7 mouse cellular contexts compared by ENCODE assay signal in genomic region chr15:98532281-98532680, GRCm38 (mm10). TPM values are rescaled to one million over a fixed set of nuclear protein-coding genes. Genes with fewer than 3 reads are reported as not detected.
DNase-seq lines count a peak whose midpoint lies in the region; ATAC-seq and TF ChIP-seq lines count a peak whose summit lies in the region.

No protein-coding gene starts in this region.

- no peaks in the 10 kb centered on the region for H3K4me1 ChIP-seq in cortical plate, adult 2 months (ENCODE audit: control insufficient read depth, insufficient read depth, low read length)
- peaks cover 3% of the 10 kb centered on the region; the same call in 1 of the 2 replicates for H3K4me1 ChIP-seq in intestine, embryonic 15.5 days (replicated peaks)
- peaks cover 34% of the 10 kb centered on the region for H3K4me1 ChIP-seq in neural tube, embryonic 13.5 days (replicated peaks)

- H3K27ac ChIP-seq in cortical plate, adult 2 months (ENCODE audit: insufficient read depth, low read length) = no peak overlapping the region
- no peak overlapping the region for H3K27ac ChIP-seq in intestine, embryonic 15.5 days
- H3K27ac ChIP-seq in neural tube, embryonic 13.5 days (replicated peaks) = no peak overlapping the region

- TF ChIP-seq CTCF in cortical plate, adult 2 months (IDR thresholded peaks at IDR 0.05; ENCODE audit: extremely low read depth, insufficient read depth, low read length) = no peak

- no peaks in the 10 kb centered on the region for H3K27me3 ChIP-seq in intestine, embryonic 15.5 days (replicated peaks)
- no peaks in the 10 kb centered on the region for H3K27me3 ChIP-seq in neural tube, embryonic 13.5 days

- peak overlapping the region; percentile 83 for H3K4me3 ChIP-seq in cortical plate, adult 2 months (ENCODE audit: insufficient read depth, low read length)
- H3K4me3 ChIP-seq in intestine, embryonic 15.5 days (replicated peaks) = peak overlapping the region; percentile 69
- H3K4me3 ChIP-seq in neural tube, embryonic 13.5 days = peak overlapping the region; percentile 84

- no peak for TF ChIP-seq POLR2A in cortical plate, adult 2 months (IDR thresholded peaks at IDR 0.05; ENCODE audit: extremely low read depth, insufficient read depth, low read length)

- peak overlapping the region; percentile 70 for H3K4me2 ChIP-seq in intestine, embryonic 15.5 days (replicated peaks)
- H3K4me2 ChIP-seq in neural tube, embryonic 13.5 days = peak overlapping the region; percentile 95

- H3K9me3 ChIP-seq in intestine, embryonic 15.5 days = no peaks in the 10 kb centered on the region
- no peaks in the 10 kb centered on the region for H3K9me3 ChIP-seq in neural tube, embryonic 13.5 days

- DNase-seq in right cerebral cortex, postnatal 25 days = peak; percentile 24
- no peak for DNase-seq in right cerebral cortex, postnatal 36 days (ENCODE audit: low spot score in 2 of 2)
- no peak for DNase-seq in thymus, adult 18-20 months

- 23% methylated on average over 5 of the region's 5 CpGs for WGBS in intestine, embryonic 15.5 days
- WGBS in neural tube, embryonic 13.5 days = 38% methylated on average over 5 of the region's 5 CpGs

- ATAC-seq in intestine, embryonic 15.5 days = no peak
- no peak for ATAC-seq in neural tube, embryonic 13.5 days (ENCODE audit: low read depth)
- ATAC-seq in cerebellum, adult (ENCODE audit: insufficient number of reproducible peaks, low FRiP score, low TSS enrichment) = no peak

- peak overlapping the region; percentile 84 for H3K9ac ChIP-seq in intestine, embryonic 15.5 days
- peak overlapping the region; percentile 94 for H3K9ac ChIP-seq in neural tube, embryonic 13.5 days

- H3K36me3 ChIP-seq in intestine, embryonic 15.5 days = peaks cover 15% of the 10 kb centered on the region; the same call in 1 of the 2 replicates
- peaks cover 45% of the 10 kb centered on the region for H3K36me3 ChIP-seq in neural tube, embryonic 13.5 days

RNA-seq across cellular contexts. Expression of gene Kansl2, which starts 1.8 kb away (rescaled TPM):
- polyA plus RNA-seq in cortical plate, adult 2 months (2012; rRNA removed) = 52.9 and 55.7 TPM in 2 replicates
- 81.4 and 86.7 TPM in 2 replicates for polyA plus RNA-seq in intestine, embryonic 15.5 days (2015; fragmentation: Nextera tagmentation; extraction: Ambion mirVana)
- polyA plus RNA-seq in neural tube, embryonic 13.5 days (2015; fragmentation: Nextera tagmentation; extraction: Ambion mirVana) = 132 and 147 TPM in 2 replicates

RNA-seq across cellular contexts. Expression of gene Ccnt1, which starts 38.4 kb away (rescaled TPM):
- 17.4 and 17.9 TPM in 2 replicates for polyA plus RNA-seq in cortical plate, adult 2 months (2012; rRNA removed)
- polyA plus RNA-seq in intestine, embryonic 15.5 days (2015; fragmentation: Nextera tagmentation; extraction: Ambion mirVana) = 42.4 and 44.9 TPM in 2 replicates
- 68.7 and 76.3 TPM in 2 replicates for polyA plus RNA-seq in neural tube, embryonic 13.5 days (2015; fragmentation: Nextera tagmentation; extraction: Ambion mirVana)

RNA-seq across cellular contexts. Expression of gene 4930415O20Rik, which starts 38.5 kb away (rescaled TPM):
- not detected in 2 replicates for polyA plus RNA-seq in cortical plate, adult 2 months (2012; rRNA removed)
- polyA plus RNA-seq in intestine, embryonic 15.5 days (2015; fragmentation: Nextera tagmentation; extraction: Ambion mirVana) = 0.77 TPM in 1 of 2 replicates, not detected in the other
- not detected in 2 replicates for polyA plus RNA-seq in neural tube, embryonic 13.5 days (2015; fragmentation: Nextera tagmentation; extraction: Ambion mirVana)

RNA-seq across cellular contexts. Expression of gene Olfr279, which starts 40.1 kb away (rescaled TPM):
- 0.04 and 0.19 TPM in 2 replicates for polyA plus RNA-seq in cortical plate, adult 2 months (2012; rRNA removed)
- not detected in 2 replicates for polyA plus RNA-seq in intestine, embryonic 15.5 days (2015; fragmentation: Nextera tagmentation; extraction: Ambion mirVana)
- not detected in 2 replicates for polyA plus RNA-seq in neural tube, embryonic 13.5 days (2015; fragmentation: Nextera tagmentation; extraction: Ambion mirVana)

RNA-seq across cellular contexts. Expression of gene Lalba, which starts 49.8 kb away (rescaled TPM):
- not detected in 2 replicates for polyA plus RNA-seq in cortical plate, adult 2 months (2012; rRNA removed)
- 0.23 TPM in 1 of 2 replicates, not detected in the other for polyA plus RNA-seq in intestine, embryonic 15.5 days (2015; fragmentation: Nextera tagmentation; extraction: Ambion mirVana)
- polyA plus RNA-seq in neural tube, embryonic 13.5 days (2015; fragmentation: Nextera tagmentation; extraction: Ambion mirVana) = not detected in 2 replicates
